Mouse (Mus musculus): ENCODE measurements around the gene Cog6.
A peak's percentile ranks its signal among the peaks of the same experiment; 100 is the strongest.

Cog6 gene

DNA sequence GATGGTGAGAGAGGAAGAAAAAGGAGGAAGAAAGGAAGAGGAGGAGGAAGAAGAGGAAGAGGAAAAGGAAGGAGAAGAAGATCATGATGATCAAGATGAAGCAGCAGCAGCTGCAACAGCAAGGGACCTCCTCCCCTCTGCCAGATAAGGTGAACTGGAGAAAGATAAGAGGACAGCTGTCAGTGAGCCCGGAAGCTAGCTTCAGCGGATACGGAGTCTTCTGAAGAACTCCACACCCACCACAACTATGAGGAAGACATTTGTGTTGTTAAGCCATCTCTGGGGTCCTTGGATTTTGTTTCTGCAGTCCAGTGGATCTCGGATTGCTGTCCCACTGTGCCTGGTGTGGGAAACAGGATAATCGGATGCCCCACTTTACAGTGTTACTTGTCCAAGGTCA lies 15.4 kb upstream of the Cog6 start:
- no peak for DNase-seq (ENCODE audit: low read depth, low spot score)

- peak; percentile 36 for DNase-seq (ENCODE audit: low read depth, low spot score)
These were observed 14.5 kb upstream of the Cog6 start for GRCm38 (mm10) chr3:53031586-53031985.

- peak; percentile 73 for DNase-seq (ENCODE audit: low read depth, low spot score)
These were observed 12.0 kb upstream of the Cog6 start for GRCm38 (mm10) chr3:53029046-53029445.

GRCm38 (mm10) chr3:53027333-53027732 lies 10.3 kb upstream of the Cog6 start:
- DNase-seq (ENCODE audit: low read depth, low spot score), result no peak

- peak; percentile 51 for DNase-seq (ENCODE audit: low read depth, low spot score)
These were observed 9.6 kb downstream of the Cog6 start for GRCm38 (mm10) chr3:53007411-53007810.

- DNase-seq (ENCODE audit: low read depth, low spot score), result peak; percentile 55
These were observed 12.5 kb downstream of the Cog6 start for GRCm38 (mm10) chr3:53004406-53005114.

- DNase-seq (ENCODE audit: low read depth, low spot score), result no peak
These were observed 15.0 kb downstream of the Cog6 start for GRCm38 (mm10) chr3:53002076-53002475.

DNA sequence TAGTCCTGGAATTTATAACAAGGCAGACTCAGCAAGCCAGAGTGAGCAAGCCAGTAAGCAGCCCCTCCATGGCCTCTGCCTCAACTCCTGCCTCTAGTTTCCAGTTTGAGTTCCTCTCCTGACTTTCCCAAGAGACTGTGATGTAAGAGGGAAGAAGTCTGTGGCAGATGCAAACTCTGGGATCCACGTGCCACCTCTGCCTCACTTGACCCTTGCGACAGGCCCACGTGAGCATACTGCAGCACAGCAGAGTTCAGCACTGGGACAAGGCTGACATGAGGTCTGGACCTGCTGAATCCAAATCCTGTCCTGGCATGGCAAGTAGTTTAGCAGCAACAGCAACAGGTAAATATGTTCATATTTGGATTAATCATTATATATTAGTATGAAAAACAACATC lies 17.0 kb downstream of the Cog6 start:
- no peak for DNase-seq (ENCODE audit: low read depth, low spot score)

DNA sequence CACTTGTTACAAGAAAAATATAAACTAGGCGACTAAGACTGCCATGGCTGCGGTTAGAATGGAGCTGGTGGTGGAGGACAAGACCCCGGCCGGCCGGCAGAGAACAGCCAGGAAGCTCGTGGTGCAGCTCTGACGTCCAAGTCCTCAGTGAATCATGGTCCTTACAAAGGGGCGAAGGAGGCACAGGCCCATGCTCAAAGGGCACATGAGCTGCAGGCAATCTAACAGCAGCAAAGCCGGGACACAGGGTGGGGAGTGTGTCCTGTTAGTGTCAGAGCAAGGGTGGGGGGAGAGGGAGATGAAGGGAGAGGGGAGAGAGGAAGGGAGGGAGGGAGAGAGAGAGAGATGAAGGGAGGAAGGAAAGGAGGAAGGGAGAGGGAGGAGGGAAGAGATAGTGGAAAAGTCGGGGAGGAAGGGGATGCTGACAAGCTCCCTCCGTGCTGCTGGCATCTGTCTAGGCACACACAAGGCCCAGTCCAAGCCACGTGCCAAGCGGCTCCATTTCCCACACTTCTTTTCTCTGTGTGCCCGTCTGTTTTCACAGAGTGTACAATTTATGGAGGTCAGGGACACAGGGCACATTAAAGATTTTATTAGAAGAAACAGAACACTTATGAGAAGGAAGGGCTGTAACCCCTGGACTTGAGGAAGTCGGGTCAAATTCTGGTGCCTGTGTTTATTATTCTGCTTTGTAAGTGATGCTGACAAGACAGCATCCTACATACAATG lies 17.9 kb downstream of the Cog6 start:
- no peak for DNase-seq (ENCODE audit: low read depth, low spot score)

GRCm38 (mm10) chr3:52997381-52997780 lies 19.7 kb downstream of the Cog6 start:
- DNase-seq (ENCODE audit: low read depth, low spot score), result peak; percentile 69

DNA sequence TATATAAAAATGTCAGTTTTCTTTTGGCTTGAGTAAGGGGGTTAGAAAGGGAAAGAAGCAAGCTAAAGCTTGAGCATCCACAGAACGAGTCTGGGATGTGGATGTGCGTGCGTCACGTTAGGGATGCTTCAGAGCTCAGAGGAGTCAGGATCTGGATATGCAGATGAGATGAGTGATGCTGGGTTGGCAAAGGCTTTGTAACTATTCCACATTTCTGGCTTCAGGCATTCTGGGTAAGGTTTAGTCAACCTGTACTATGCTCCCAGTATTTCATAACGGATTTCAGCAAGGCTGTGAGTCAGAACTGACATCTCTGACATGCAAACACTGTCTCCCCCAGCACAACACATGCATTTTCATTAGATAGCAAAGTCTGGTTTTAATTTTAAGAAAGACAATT lies 20.4 kb downstream of the Cog6 start:
- DNase-seq (ENCODE audit: low read depth, low spot score), result no peak

- DNase-seq (ENCODE audit: low read depth, low spot score), result peak; percentile 19
These were observed 22.4 kb downstream of the Cog6 start for GRCm38 (mm10) chr3:52994666-52995065.

DNA sequence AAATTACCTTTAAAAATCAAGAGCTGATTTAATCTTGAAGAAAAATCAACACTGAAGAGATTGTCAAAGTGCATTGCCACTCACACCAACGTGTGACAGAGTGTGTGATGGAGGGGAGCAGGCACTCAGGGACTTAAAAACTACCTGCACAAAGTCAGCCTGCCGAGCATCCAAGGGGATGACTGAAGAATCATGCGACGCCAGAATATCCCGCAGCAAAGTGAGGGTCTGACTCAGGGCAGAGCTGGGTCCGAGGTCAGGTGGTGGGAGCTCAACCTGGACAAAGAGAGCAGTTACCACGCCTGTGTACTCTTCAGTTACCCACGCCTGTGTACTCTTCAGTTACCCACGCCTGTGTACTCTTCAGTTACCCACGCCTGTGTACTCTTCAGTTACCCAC lies 23.7 kb downstream of the Cog6 start:
- DNase-seq (ENCODE audit: low read depth, low spot score), result no peak

DNA sequence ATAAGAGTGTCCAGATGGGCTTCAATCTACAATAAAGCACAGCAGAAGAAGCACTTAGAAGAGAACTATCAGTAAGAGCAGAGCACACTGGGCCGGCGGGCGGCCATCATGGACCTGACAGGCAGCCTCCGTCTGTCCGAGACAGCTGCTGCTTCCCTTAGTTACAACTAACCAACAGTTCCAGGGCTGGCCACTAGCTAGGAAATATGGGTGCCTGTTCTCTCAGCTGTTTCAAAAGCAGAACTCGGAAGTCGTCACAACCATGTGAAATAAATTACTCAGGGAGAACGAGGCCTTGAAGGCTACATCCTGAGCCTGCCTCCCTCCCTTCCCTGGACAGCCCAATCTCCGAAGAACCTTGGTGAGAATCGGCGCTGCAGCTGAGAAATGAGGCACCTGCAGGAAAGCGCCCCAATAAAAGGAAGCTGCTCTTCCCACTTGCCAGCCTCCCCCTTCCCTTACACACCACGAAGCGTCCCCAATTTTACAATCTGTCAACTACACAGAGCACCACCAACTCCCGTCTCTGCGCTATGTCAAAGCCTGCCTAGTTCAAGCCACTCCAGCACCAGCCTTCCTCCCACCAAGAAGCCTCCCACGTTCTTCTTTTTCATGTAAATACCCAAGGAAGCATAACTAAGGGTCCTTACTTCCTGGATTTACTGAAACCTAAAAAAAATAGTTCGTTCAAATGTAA lies 26.8 kb downstream of the Cog6 start:
- peak; percentile 37 for DNase-seq (ENCODE audit: low read depth, low spot score)

GRCm38 (mm10) chr3:52985508-52985941 lies 31.5 kb downstream of the Cog6 start:
- DNase-seq (ENCODE audit: low read depth, low spot score), result peak; percentile 38

DNA sequence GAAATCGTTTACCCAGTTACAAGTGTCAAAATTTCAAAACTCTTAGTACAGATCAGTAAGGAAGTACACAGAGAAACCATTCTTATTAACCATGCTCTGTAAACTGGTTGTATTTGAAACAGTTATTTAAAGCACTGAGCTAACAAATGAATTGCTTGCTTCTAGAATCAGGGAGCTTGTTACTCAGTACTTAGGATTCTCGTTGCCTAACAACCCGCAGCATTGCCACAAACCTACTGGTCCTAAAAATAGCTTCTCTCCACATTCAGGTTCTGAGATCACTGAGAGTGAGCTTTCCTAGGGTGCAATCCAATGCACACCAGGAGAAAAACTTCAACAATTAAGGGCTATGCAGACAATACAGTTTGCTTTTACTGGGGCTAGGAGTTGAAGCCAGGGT lies 33.3 kb downstream of the Cog6 start:
- DNase-seq (ENCODE audit: low read depth, low spot score), result no peak

DNA sequence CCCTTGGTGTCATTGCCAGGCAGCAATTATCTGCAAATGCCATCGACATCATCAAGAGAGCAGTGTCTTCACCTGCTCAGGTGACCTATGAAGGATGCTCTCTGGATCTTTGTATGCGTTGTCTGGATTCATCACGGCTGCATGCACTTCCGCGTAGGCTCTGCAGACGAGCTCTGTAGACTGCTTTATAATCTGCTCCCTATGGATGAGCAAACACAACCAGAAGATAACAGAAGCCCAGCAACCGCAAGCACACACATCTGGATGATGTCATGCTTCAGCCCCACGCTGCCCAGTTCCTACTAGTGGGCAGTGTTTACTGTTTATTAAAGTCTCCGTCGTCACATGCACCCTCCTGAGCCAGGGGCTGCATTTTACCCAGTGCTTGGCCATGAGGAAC lies 34.0 kb downstream of the Cog6 start:
- no peak for DNase-seq (ENCODE audit: low read depth, low spot score)

- DNase-seq (ENCODE audit: low read depth, low spot score), result peak; percentile 59
These were observed 42.1 kb downstream of the Cog6 start for GRCm38 (mm10) chr3:52974674-52975556.

GRCm38 (mm10) chr3:52972916-52973315 lies 44.1 kb downstream of the Cog6 start:
- no peak for DNase-seq (ENCODE audit: low read depth, low spot score)

- peak; percentile 57 for DNase-seq (ENCODE audit: low read depth, low spot score)
These were observed 50.0 kb downstream of the Cog6 start for GRCm38 (mm10) chr3:52967046-52967445.

- DNase-seq (ENCODE audit: low read depth, low spot score), result no peak
These were observed 52.8 kb downstream of the Cog6 start for GRCm38 (mm10) chr3:52964206-52964605.

DNA sequence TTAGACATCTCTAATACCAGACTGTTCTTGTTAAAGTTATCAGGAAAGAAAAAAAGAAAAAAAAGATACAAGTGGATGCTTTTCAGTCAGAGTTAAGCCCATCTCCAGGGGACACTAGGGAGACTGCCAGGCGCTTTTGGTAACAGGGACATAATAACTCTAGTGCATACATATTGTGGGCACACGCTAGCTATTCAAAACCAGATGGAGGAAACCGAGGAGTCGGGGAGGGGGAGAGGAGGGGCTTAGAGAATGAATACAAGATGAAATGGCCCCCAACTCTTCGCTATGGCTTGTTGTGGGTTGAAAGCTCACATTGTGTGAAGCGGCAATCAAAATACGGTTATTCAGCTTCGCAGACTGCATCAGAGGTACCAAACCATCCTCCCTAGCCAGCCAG lies 53.6 kb downstream of the Cog6 start:
- DNase-seq (ENCODE audit: low read depth, low spot score), result no peak
